Comparison of ENCODE assay signal across 8 mouse cellular contexts in genomic region chr14:19750411-19751024, GRCm38 (mm10). TPM values are rescaled to one million over a fixed set of nuclear protein-coding genes. Genes with fewer than 3 reads are reported as not detected.
DNase-seq lines count a peak whose midpoint lies in the region; ATAC-seq and TF ChIP-seq lines count a peak whose summit lies in the region.

No protein-coding gene starts in this region.

- H3K9me3 ChIP-seq in heart, embryonic 14.5 days (ENCODE audit: control insufficient read depth, low read length): no peaks in the 10 kb centered on the region
- no peaks in the 10 kb centered on the region for H3K9me3 ChIP-seq in limb, embryonic 14.5 days (ENCODE audit: control insufficient read depth, low read length)
- H3K9me3 ChIP-seq in neural tube, embryonic 14.5 days (ENCODE audit: control insufficient read depth, low read length): no peaks in the 10 kb centered on the region

- ATAC-seq in heart, embryonic 14.5 days (ENCODE audit: insufficient number of reproducible peaks, insufficient read depth, low FRiP score, low read depth): no peak; the same call in 1 of the 2 replicates
- peak; percentile 72 for ATAC-seq in limb, embryonic 14.5 days (ENCODE audit: low FRiP score, low read depth)
- ATAC-seq in neural tube, embryonic 14.5 days (ENCODE audit: low read depth): peak; percentile 79

- H3K4me1 ChIP-seq in heart, embryonic 14.5 days (ENCODE audit: control insufficient read depth in 2 of 2, insufficient read depth in 2 of 2, low read length in 2 of 2): peaks cover 4 to 44% of the 10 kb centered on the region in 2 experiments
- H3K4me1 ChIP-seq in limb, embryonic 14.5 days (ENCODE audit: control insufficient read depth, insufficient read depth, low read length): peaks cover 20% of the 10 kb centered on the region
- H3K4me1 ChIP-seq in neural tube, embryonic 14.5 days (ENCODE audit: control insufficient read depth, insufficient read depth, low read length): peaks cover 9% of the 10 kb centered on the region; the same call in 1 of the 2 replicates

- H3K36me3 ChIP-seq in heart, embryonic 14.5 days (ENCODE audit: control insufficient read depth, insufficient read depth, low read length): peaks cover 11% of the 10 kb centered on the region
- peaks cover 4% of the 10 kb centered on the region; the same call in 1 of the 2 replicates for H3K36me3 ChIP-seq in limb, embryonic 14.5 days (ENCODE audit: control insufficient read depth, insufficient read depth, low read length)
- no peaks in the 10 kb centered on the region for H3K36me3 ChIP-seq in neural tube, embryonic 14.5 days (ENCODE audit: control insufficient read depth, insufficient read depth, low read length)

- H3K4me2 ChIP-seq in heart, embryonic 14.5 days (ENCODE audit: low read length): peak overlapping the region; percentile 88
- peak overlapping the region; percentile 88 for H3K4me2 ChIP-seq in limb, embryonic 14.5 days (replicated peaks; ENCODE audit: low read depth, low read length, severe bottlenecking)
- peak overlapping the region; percentile 76 for H3K4me2 ChIP-seq in neural tube, embryonic 14.5 days (ENCODE audit: low read depth, low read length)

- no peak for TF ChIP-seq POLR2A in limb, embryonic 14.5 days (IDR thresholded peaks at IDR 0.05; ENCODE audit: borderline replicate concordance, extremely low read depth, insufficient read depth, insufficient read length)

- DNase-seq in adrenal gland, postnatal 14 days: peak; percentile 31
- no peak for DNase-seq in adrenal gland, postnatal 25 days
- DNase-seq in embryo, embryonic 9.5 days (ENCODE audit: extremely low spot score): peak; percentile 80
- DNase-seq in limb, embryonic 14.5 days (ENCODE audit: low spot score): peak; percentile 68
- no peak for DNase-seq in spleen, postnatal 10 days (ENCODE audit: low spot score in 2 of 2)
- DNase-seq in cerebellum, adult 18-20 months: no peak

- H3K9ac ChIP-seq in heart, embryonic 14.5 days (ENCODE audit: low read length): peak overlapping the region; percentile 79
- H3K9ac ChIP-seq in limb, embryonic 14.5 days (ENCODE audit: low read depth, low read length, severe bottlenecking): peak overlapping the region; percentile 45
- H3K9ac ChIP-seq in neural tube, embryonic 14.5 days (replicated peaks; ENCODE audit: low read depth, low read length): no peak overlapping the region

- peak overlapping the region; percentile 52 to 64 for H3K4me3 ChIP-seq in heart, embryonic 14.5 days (ENCODE audit: control insufficient read depth in 1 of 2, insufficient read depth in 1 of 2, low read depth in 1 of 2, low read length in 2 of 2)
- peak overlapping the region; percentile 61 for H3K4me3 ChIP-seq in limb, embryonic 14.5 days (replicated peaks; ENCODE audit: low read length)
- peak overlapping the region; percentile 47 for H3K4me3 ChIP-seq in neural tube, embryonic 14.5 days (ENCODE audit: low read depth, low read length)

- 3% methylated on average over 26 of the region's 26 CpGs for WGBS in heart, embryonic 14.5 days
- WGBS in limb, embryonic 14.5 days: 2% methylated on average over 26 of the region's 26 CpGs
- WGBS in neural tube, embryonic 14.5 days: under 1% methylated on average over 26 of the region's 26 CpGs

- H3K27me3 ChIP-seq in heart, embryonic 14.5 days (ENCODE audit: control insufficient read depth, insufficient read depth, low read length): no peaks in the 10 kb centered on the region
- no peaks in the 10 kb centered on the region for H3K27me3 ChIP-seq in limb, embryonic 14.5 days (ENCODE audit: control insufficient read depth, insufficient read depth, low read length)
- H3K27me3 ChIP-seq in neural tube, embryonic 14.5 days (ENCODE audit: control insufficient read depth, insufficient read depth, low read length): peaks cover 13% of the 10 kb centered on the region

- H3K27ac ChIP-seq in heart, embryonic 14.5 days (replicated peaks in 1 of 2; ENCODE audit: control insufficient read depth in 1 of 2, insufficient read depth in 1 of 2, low read depth in 2 of 2, low read length in 2 of 2): peak overlapping the region; percentile 63 to 80
- H3K27ac ChIP-seq in limb, embryonic 14.5 days (replicated peaks; ENCODE audit: low read depth, low read length): peak overlapping the region; percentile 90
- H3K27ac ChIP-seq in neural tube, embryonic 14.5 days (ENCODE audit: low read depth, low read length): no peak overlapping the region

RNA-seq across cellular contexts. Expression of gene Nid2, which starts 0.5 kb away (rescaled TPM):
- total RNA-seq in adrenal gland, postnatal 14 days (2021): 44.7 and 46.2 TPM in 2 replicates
- 23.5 and 27.4 TPM in 2 replicates for total RNA-seq in adrenal gland, postnatal 25 days (2021)
- polyA plus RNA-seq in heart, embryonic 14.5 days (2014; fragmentation: Nextera tagmentation; extraction: Ambion mirVana): 90.2 and 106 TPM in 2 replicates
- 87.3 and 105 TPM in 2 replicates for polyA plus RNA-seq in limb, embryonic 14.5 days (2012; rRNA removed)
- 107 and 112 TPM in 2 replicates for polyA plus RNA-seq in limb, embryonic 14.5 days (2014; fragmentation: Nextera tagmentation; extraction: Ambion mirVana)
- polyA plus RNA-seq in neural tube, embryonic 14.5 days (2014; fragmentation: Nextera tagmentation; extraction: Ambion mirVana): 6.6 and 59.7 TPM in 2 replicates

Comparison
In these comparisons a context has a peak if more than half of its experiments do, and no peak if none do; other contexts are left out.
1. DNase-seq: peak in adrenal gland, postnatal 14 days (single experiment), embryo, embryonic 9.5 days (single experiment) and limb, embryonic 14.5 days (single experiment); none in adrenal gland, postnatal 25 days (single experiment), spleen, postnatal 10 days (0 of 2) and cerebellum, adult 18-20 months (0 of 2).
2. Peak in every context shown above with its lines, with median percentiles within 50 percentile points of each other: H3K4me2 ChIP-seq and H3K4me3 ChIP-seq.